Mouse (Mus musculus) forebrain, embryonic 16.5 days (tissue): ENCODE results near the gene Syce2. TPM values are rescaled to one million over a fixed set of nuclear protein-coding genes. Genes with fewer than 3 reads are reported as not detected.

Source experiments
- ATAC-seq: fragments of 200-750 bp; cut with Nextera tagmentation; 2 replicates; pipeline ENCODE4 v1.8.0; 2017; ENCODE audit warnings: mild to moderate bottlenecking, moderate library complexity
- H3K27ac ChIP-seq: fragments of 300-500 bp; sonication (generic); 2 replicates; pipeline ENCODE4 v1.5.1; 2014; ENCODE audit warnings: low read length, control low read depth
- H3K27me3 ChIP-seq: fragments of 300-500 bp; sonication (generic); replicated peaks from 2 replicates; pipeline ENCODE4 v1.6.1; 2014; ENCODE audit warnings: low read length; ENCODE audit not compliant: control insufficient read depth, insufficient read depth
- H3K36me3 ChIP-seq: fragments of 300-500 bp; sonication (generic); 2 replicates; pipeline ENCODE4 v1.6.1; 2014; ENCODE audit not compliant: control insufficient read depth, insufficient read depth
- H3K4me1 ChIP-seq: fragments of 300-500 bp; sonication (generic); replicated peaks from 2 replicates; pipeline ENCODE4 v1.6.1; 2014; ENCODE audit warnings: low read length; ENCODE audit not compliant: control insufficient read depth, insufficient read depth
- H3K4me2 ChIP-seq: fragments of 300-500 bp; sonication (generic); 2 replicates; pipeline ENCODE4 v1.6.1; 2014; ENCODE audit warnings: mild to moderate bottlenecking, low read length, control low read depth
- H3K4me3 ChIP-seq: fragments of 300-500 bp; sonication (generic); replicated peaks from 2 replicates; pipeline ENCODE4 v1.5.1; 2014; ENCODE audit warnings: mild to moderate bottlenecking, low read length, control low read depth
- H3K9ac ChIP-seq: fragments of 300-500 bp; sonication (generic); replicated peaks from 2 replicates; pipeline ENCODE4 v1.6.1; 2014; ENCODE audit warnings: low read depth, low read length, control low read depth
- H3K9me3 ChIP-seq: fragments of 300-500 bp; sonication (generic); 2 replicates; pipeline ENCODE4 v1.6.1; 2016; ENCODE audit warnings: low read length; ENCODE audit not compliant: control insufficient read depth
- WGBS: fragments of 180-500 bp; shearing (Covaris S2); extraction: QIAGEN DNeasy Blood & Tissue Kit; methylation state at CpG from one replicate; pipeline ENCODE4 v1.1.7; 2014; 5-methylcytosine and 5-hydroxymethylcytosine counted together
- polyA plus RNA-seq: library from polyadenylated mRNA; unstranded; fragments of >200 nt; fragmentation: Nextera tagmentation; extraction: Ambion mirVana; gene quantifications from 2 replicates; pipeline ENCODE4 v1.2.1, GENCODE M21; 2015

Syce2 gene
- polyA plus RNA-seq, 1 experiment from 2014 or later: 51.0 TPM

- Histone ChIP-seq H3K4me1 (peaks cover 11% of the 10 kb centered on the region), H3K9ac (peak within 1 kb of the TSS; percentile 85), H3K36me3 (no peaks in the 10 kb centered on the region), H3K4me2 (peak within 1 kb of the TSS; percentile 96), H3K9me3 (no peaks in the 10 kb centered on the region), H3K27me3 (no peaks in the 10 kb centered on the region), H3K4me3 (peak within 1 kb of the TSS; percentile 86), H3K27ac (no peak within 1 kb of the TSS)
- peak; percentile 100 for ATAC-seq
- 0% methylated on average over 11 of the region's 11 CpGs for WGBS
Observed at GRCm38 (mm10) chr8:84893709-84894134, 21.8 kb downstream of the Syce2 start, which contains the start of gene Gcdh. TSS of gene Gcdh (minus strand) at chr8:84893921.

GRCm38 (mm10) chr8:84895963-84896362 lies 24.1 kb downstream of the Syce2 start:
- H3K9ac ChIP-seq: no peak overlapping the region
- no peak overlapping the region for H3K4me3 ChIP-seq
- peaks cover 11% of the 10 kb centered on the region for H3K4me1 ChIP-seq
- ATAC-seq: no peak
- 82% methylated on average over 5 of the region's 5 CpGs for WGBS
- no peaks in the 10 kb centered on the region for H3K27me3 ChIP-seq
- H3K27ac ChIP-seq: no peak overlapping the region
- H3K4me2 ChIP-seq: no peak overlapping the region
- H3K36me3 ChIP-seq: no peaks in the 10 kb centered on the region
- H3K9me3 ChIP-seq: no peaks in the 10 kb centered on the region

- Histone ChIP-seq H3K27me3 (no peaks in the 10 kb centered on the region), H3K36me3 (no peaks in the 10 kb centered on the region), H3K9me3 (no peaks in the 10 kb centered on the region), H3K4me3 (no peak overlapping the region), H3K4me1 (peaks cover 10% of the 10 kb centered on the region), H3K9ac (no peak overlapping the region), H3K4me2 (no peak overlapping the region), H3K27ac (no peak overlapping the region)
- no peak for ATAC-seq
- 68% methylated on average over 4 of the region's 4 CpGs for WGBS
Observed at GRCm38 (mm10) chr8:84901071-84901470, 29.2 kb downstream of the Syce2 start.

DNA sequence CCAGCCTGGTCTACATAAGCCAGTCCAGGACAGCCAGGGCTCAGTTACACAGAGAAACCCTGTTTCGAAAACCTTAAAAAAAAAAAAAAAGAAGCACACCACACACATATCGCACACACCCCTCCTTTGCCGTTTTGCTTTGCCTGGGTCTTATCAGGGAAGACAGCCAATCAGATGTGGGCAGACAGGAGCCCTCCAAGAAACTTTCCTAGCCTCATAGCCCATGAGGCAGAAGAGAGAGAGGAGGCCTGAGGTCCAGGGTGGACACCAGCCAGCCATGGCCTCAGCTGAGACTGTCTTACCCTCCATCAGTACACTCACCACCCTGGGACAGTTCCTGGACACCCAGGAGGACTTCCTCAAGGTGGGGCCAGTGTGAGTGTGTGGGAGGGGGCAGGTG lies 29.8 kb downstream of the Syce2 start, which contains the start of gene Klf1:
Gene Klf1, plus strand, starts transcription at position 177 of the 400 bp plus-strand sequence.
- Histone ChIP-seq H3K27ac (no peak within 1 kb of the TSS), H3K36me3 (no peaks in the 10 kb centered on the region), H3K4me3 (peak within 1 kb of the TSS; percentile 54), H3K4me2 (peak within 1 kb of the TSS; percentile 91), H3K27me3 (no peaks in the 10 kb centered on the region), H3K9ac (peak within 1 kb of the TSS; percentile 58), H3K4me1 (peaks cover 10% of the 10 kb centered on the region), H3K9me3 (no peaks in the 10 kb centered on the region)
- ATAC-seq: no peak
- WGBS: 78% methylated on average over 3 of the region's 3 CpGs

GRCm38 (mm10) chr8:84902367-84902919 lies 30.5 kb downstream of the Syce2 start:
- no peaks in the 10 kb centered on the region for H3K9me3 ChIP-seq
- H3K9ac ChIP-seq: peak overlapping the region; percentile 58
- peaks cover 10% of the 10 kb centered on the region for H3K4me1 ChIP-seq
- H3K27me3 ChIP-seq: no peaks in the 10 kb centered on the region
- 2% methylated on average over 24 of the region's 24 CpGs for WGBS
- H3K27ac ChIP-seq: no peak overlapping the region
- peak overlapping the region; percentile 91 for H3K4me2 ChIP-seq
- H3K36me3 ChIP-seq: no peaks in the 10 kb centered on the region
- peak; percentile 10; the same call in 1 of the 2 replicates for ATAC-seq
- peak overlapping the region; percentile 54 for H3K4me3 ChIP-seq

GRCm38 (mm10) chr8:84902920-84903661 lies 31.2 kb downstream of the Syce2 start:
- Histone ChIP-seq H3K36me3 (no peaks in the 10 kb centered on the region), H3K4me2 (peak overlapping the region; percentile 91), H3K4me1 (peaks cover 11% of the 10 kb centered on the region), H3K27ac (no peak overlapping the region), H3K9me3 (no peaks in the 10 kb centered on the region), H3K4me3 (peak overlapping the region; percentile 54), H3K27me3 (no peaks in the 10 kb centered on the region), H3K9ac (peak overlapping the region; percentile 58)
- ATAC-seq: peak; percentile 90
- under 1% methylated on average over 66 of the region's 68 CpGs for WGBS

DNA sequence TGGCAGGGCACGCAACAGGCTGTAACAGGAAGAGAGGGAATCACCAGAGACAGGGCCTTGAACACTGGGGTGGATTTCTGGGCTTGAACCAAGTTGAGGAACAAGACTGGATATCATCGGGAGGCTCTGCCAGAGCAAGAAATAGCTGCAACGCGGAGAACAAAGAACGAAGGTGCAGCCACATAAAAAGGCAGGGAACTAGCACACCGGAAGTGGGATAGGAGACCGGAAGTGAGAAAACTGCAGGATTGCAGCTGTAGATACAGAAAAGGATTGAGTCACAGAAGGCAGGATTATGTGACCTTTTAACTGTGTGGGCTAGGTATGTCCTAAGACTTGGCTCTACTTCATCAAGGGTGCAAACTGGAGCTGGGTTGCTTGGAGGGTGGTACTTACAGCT lies 32.4 kb downstream of the Syce2 start:
- no peak for ATAC-seq
- H3K4me2 ChIP-seq: no peak overlapping the region
- no peak overlapping the region for H3K9ac ChIP-seq
- 89% methylated on average over 7 of the region's 7 CpGs for WGBS
- H3K36me3 ChIP-seq: no peaks in the 10 kb centered on the region
- H3K27me3 ChIP-seq: no peaks in the 10 kb centered on the region
- H3K9me3 ChIP-seq: no peaks in the 10 kb centered on the region
- H3K27ac ChIP-seq: no peak overlapping the region
- peaks cover 20% of the 10 kb centered on the region for H3K4me1 ChIP-seq
- no peak overlapping the region for H3K4me3 ChIP-seq

DNA sequence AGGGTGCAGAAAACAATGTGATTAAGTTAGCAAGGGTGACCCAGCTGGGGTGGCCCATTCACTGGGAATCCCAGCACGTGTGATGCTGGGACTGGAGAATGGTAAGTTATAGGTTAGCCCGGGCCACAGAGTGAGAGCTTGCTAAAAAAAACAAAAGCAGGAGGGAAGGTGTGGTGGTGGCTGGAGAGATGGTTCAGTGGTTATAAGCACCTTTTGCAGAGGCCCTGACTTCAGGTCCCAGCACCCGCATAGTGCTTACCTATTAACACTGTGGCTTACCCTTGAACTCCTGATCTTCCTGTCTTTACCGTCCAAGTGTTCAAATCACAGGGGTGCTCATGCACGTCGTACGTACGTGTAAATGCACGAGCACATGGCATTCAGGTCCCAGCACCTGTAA lies 35.1 kb downstream of the Syce2 start:
- Histone ChIP-seq H3K27ac (no peak overlapping the region), H3K36me3 (peaks cover 5% of the 10 kb centered on the region), H3K9ac (no peak overlapping the region), H3K4me1 (peaks cover 20% of the 10 kb centered on the region), H3K27me3 (no peaks in the 10 kb centered on the region), H3K4me2 (no peak overlapping the region), H3K9me3 (no peaks in the 10 kb centered on the region), H3K4me3 (no peak overlapping the region)
- ATAC-seq: no peak
- 97% methylated on average over 9 of the region's 9 CpGs for WGBS

DNA sequence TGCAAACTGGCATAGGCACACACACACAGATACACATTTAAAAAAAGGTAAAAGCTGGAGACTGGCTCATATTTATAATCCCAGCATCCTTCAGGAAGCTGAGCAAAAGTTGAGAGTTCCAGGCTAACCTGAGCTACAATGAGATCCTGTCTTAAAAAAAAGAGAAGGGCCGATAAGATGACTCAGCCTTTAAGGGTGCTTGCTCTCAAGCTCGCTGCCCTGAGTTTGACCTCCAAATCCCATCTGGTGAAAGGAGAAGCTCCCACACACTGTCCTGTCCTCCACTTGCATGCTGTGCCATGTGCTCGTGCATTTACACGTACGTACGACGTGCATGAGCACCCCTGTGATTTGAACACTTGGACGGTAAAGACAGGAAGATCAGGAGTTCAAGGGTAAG lies 35.6 kb downstream of the Syce2 start:
- no peak for ATAC-seq
- no peak overlapping the region for H3K27ac ChIP-seq
- H3K4me1 ChIP-seq: peaks cover 19% of the 10 kb centered on the region
- H3K27me3 ChIP-seq: no peaks in the 10 kb centered on the region
- 80% methylated on average over 8 of the region's 8 CpGs for WGBS
- H3K4me2 ChIP-seq: no peak overlapping the region
- H3K9me3 ChIP-seq: no peaks in the 10 kb centered on the region
- no peak overlapping the region for H3K9ac ChIP-seq
- H3K4me3 ChIP-seq: no peak overlapping the region
- peaks cover 10% of the 10 kb centered on the region for H3K36me3 ChIP-seq
